Comparison of ENCODE assay signal across 9 mouse cellular contexts in genomic region chr12:29939261-29939671, GRCm38 (mm10). TPM values are rescaled to one million over a fixed set of nuclear protein-coding genes. Genes with fewer than 3 reads are reported as not detected.
DNase-seq lines count a peak whose midpoint lies in the region; ATAC-seq and TF ChIP-seq lines count a peak whose summit lies in the region.
"Had no signal": no experiment of that assay in that cellular context is flagged by ENCODE, and none has a peak within 500 bp of the region (broad histone marks: within the 10 kb centered on the region; RNA-seq: fewer than 3 reads in every experiment).

No protein-coding gene starts in this region.

- no peak for TF ChIP-seq CTCF in lung, adult 2 months (IDR thresholded peaks at IDR 0.05; ENCODE audit: insufficient read depth, low read length)

- H3K9me3 ChIP-seq in intestine, embryonic 15.5 days: no peaks in the 10 kb centered on the region
- H3K9me3 ChIP-seq in midbrain, embryonic 14.5 days (ENCODE audit: control insufficient read depth, low read length): no peaks in the 10 kb centered on the region

- WGBS in lung, adult 2 months: 17% methylated on average over 8 of the region's 8 CpGs
- 9% methylated on average over 8 of the region's 8 CpGs for WGBS in intestine, embryonic 15.5 days
- 10% methylated on average over 8 of the region's 8 CpGs for WGBS in midbrain, embryonic 14.5 days

- H3K27ac ChIP-seq in intestine, embryonic 15.5 days: peak overlapping the region; percentile 93
- H3K27ac ChIP-seq in midbrain, embryonic 14.5 days (replicated peaks; ENCODE audit: low read depth, low read length): 0 out of 2 replicates have a peak overlapping the region, but pooled peaks have one; percentile 87

- H3K4me1 ChIP-seq in lung, adult 2 months (ENCODE audit: control insufficient read depth, insufficient read depth, low read length): peaks cover 4% of the 10 kb centered on the region; the same call in 1 of the 2 replicates
- peaks cover 19% of the 10 kb centered on the region for H3K4me1 ChIP-seq in intestine, embryonic 15.5 days (replicated peaks)
- H3K4me1 ChIP-seq in midbrain, embryonic 14.5 days (ENCODE audit: control insufficient read depth, insufficient read depth, low read length): peaks cover 36% of the 10 kb centered on the region

- intact Hi-C loops in gastrocnemius, postnatal 36 days (cut with DNase I): loop anchor here (5.0 to 10.0 kb wide), 2 partner anchors 38 to 646 kb away; partner anchors contain the start of gene Tmem18
- intact Hi-C loops in left cerebral cortex, postnatal 36 days (cut with DNase I): no loop called here

- H3K9ac ChIP-seq in intestine, embryonic 15.5 days: peak overlapping the region; percentile 90
- H3K9ac ChIP-seq in midbrain, embryonic 14.5 days (replicated peaks; ENCODE audit: low read length): peak overlapping the region; percentile 94

- DNase-seq in lung, adult 2 months: no peak
- no peak for DNase-seq in lung, postnatal 25 days (ENCODE audit: low spot score)
- DNase-seq in gastrocnemius, postnatal 36 days: peak; percentile 48 to 57
- no peak for DNase-seq in midbrain, embryonic 14.5 days
- DNase-seq in left cerebral cortex, postnatal 36 days (ENCODE audit: low spot score in 2 of 2): no peak
- no peak for DNase-seq in layer of hippocampus, postnatal 14 days (ENCODE audit: low spot score in 2 of 2)

- H3K4me3 ChIP-seq in lung, adult 2 months (replicated peaks; ENCODE audit: extremely low read depth, low read depth, low read length): peak overlapping the region; percentile 76
- peak overlapping the region; percentile 83 for H3K4me3 ChIP-seq in intestine, embryonic 15.5 days (replicated peaks)
- peak overlapping the region; percentile 82 for H3K4me3 ChIP-seq in midbrain, embryonic 14.5 days (replicated peaks; ENCODE audit: low read depth, low read length)

- no peak for TF ChIP-seq POLR2A in lung, adult 2 months (IDR thresholded peaks at IDR 0.05; ENCODE audit: borderline replicate concordance, extremely low read depth, low read depth, low read length)

- no peaks in the 10 kb centered on the region for H3K36me3 ChIP-seq in intestine, embryonic 15.5 days
- H3K36me3 ChIP-seq in midbrain, embryonic 14.5 days (ENCODE audit: control insufficient read depth, insufficient read depth, low read length): no peaks in the 10 kb centered on the region

- peak overlapping the region; percentile 76 for H3K4me2 ChIP-seq in intestine, embryonic 15.5 days (replicated peaks)
- H3K4me2 ChIP-seq in midbrain, embryonic 14.5 days (ENCODE audit: low read length): peak overlapping the region; percentile 86

- no peaks in the 10 kb centered on the region for H3K27me3 ChIP-seq in intestine, embryonic 15.5 days (replicated peaks)
- no peaks in the 10 kb centered on the region for H3K27me3 ChIP-seq in midbrain, embryonic 14.5 days (ENCODE audit: control insufficient read depth, insufficient read depth, low read length)
- H3K27me3 ChIP-seq: Patski had no signal

- ATAC-seq in intestine, embryonic 15.5 days: no peak
- ATAC-seq in midbrain, embryonic 14.5 days (ENCODE audit: low FRiP score, low TSS enrichment): no peak
- no peak for ATAC-seq in CD4-positive, CD25-positive, alpha-beta regulatory T cell, adult 4 months

RNA-seq across cellular contexts. Expression of gene Pxdn, which starts 1.9 kb away (rescaled TPM):
- polyA plus RNA-seq in lung, adult 2 months (2012; rRNA removed): 154 and 186 TPM in 2 replicates
- 10 to 100 TPM; 12.7 to 12.9 TPM for total RNA-seq in gastrocnemius, postnatal 36 days (2021)
- polyA plus RNA-seq in intestine, embryonic 15.5 days (2015; fragmentation: Nextera tagmentation; extraction: Ambion mirVana): 63.6 and 66.4 TPM in 2 replicates
- polyA plus RNA-seq in midbrain, embryonic 14.5 days (2014; fragmentation: Nextera tagmentation; extraction: Ambion mirVana): 39.8 and 57.8 TPM in 2 replicates
- 10 to 100 TPM; 34.4 to 53.6 TPM for total RNA-seq in left cerebral cortex, postnatal 36 days (2021)
- total RNA-seq in layer of hippocampus, postnatal 14 days (2021): 10 to 100 TPM; 73.9 to 82.6 TPM
- not detected for polyA plus RNA-seq in CD4-positive, CD25-positive, alpha-beta regulatory T cell, adult 4 months (2017; shearing (Covaris generic))

Comparison
In these comparisons a context has a peak if more than half of its experiments do, and no peak if none do; other contexts are left out.
1. DNase-seq: peak in gastrocnemius, postnatal 36 days (2 of 2); none in lung, adult 2 months (single experiment), lung, postnatal 25 days (single experiment), midbrain, embryonic 14.5 days (single experiment), left cerebral cortex, postnatal 36 days (0 of 2) and layer of hippocampus, postnatal 14 days (0 of 2).
2. RNA of gene Pxdn, which starts 1.9 kb away (polyA plus RNA-seq): 154 to 186 TPM in lung, adult 2 months, 63.6 to 66.4 TPM in intestine, embryonic 15.5 days and 39.8 to 57.8 TPM in midbrain, embryonic 14.5 days; not detected in CD4-positive, CD25-positive, alpha-beta regulatory T cell, adult 4 months; every median in the first group is over 10 times any median in the second.
3. Peak in every context shown above with its lines, with median percentiles within 50 percentile points of each other: H3K4me3 ChIP-seq.